Mouse (Mus musculus) gastrocnemius, adult 2 months (tissue): ENCODE measurements around the gene Tomt. TPM values are rescaled to one million over a fixed set of nuclear protein-coding genes. Genes with fewer than 3 reads are reported as not detected.
A peak's percentile ranks its signal among the peaks of the same experiment; 100 is the strongest.
"Not testable (repeated sequence)": the region's sequence is repeated elsewhere in the genome, so short reads cannot be mapped to it uniquely, and the experiment has no call there.

ENCODE experiments used
- DNase-seq: peaks from one replicate; pipeline ENCODE4 v3.0.0; 2022
- H3K27ac ChIP-seq: fragments of 200-600 bp; 2 replicates; pipeline ENCODE4 v1.8.1; 2022; ENCODE audit warnings: mild to moderate bottlenecking
- H3K4me3 ChIP-seq: fragments of 200-600 bp; 2 replicates; pipeline ENCODE4 v1.8.1; 2022; ENCODE audit warnings: mild to moderate bottlenecking, moderate library complexity
- CTCF ChIP-seq: fragments of 200-600 bp; IDR thresholded peaks from 2 replicates; pipeline ENCODE4 v1.8.1; 2022; ENCODE audit warnings: antibody characterized with exemption, mild to moderate bottlenecking, moderate library complexity
- intact Hi-C: fragments of 180-260 bp; cut with DNase I; formaldehyde crosslinking; loops from one replicate; pipeline ENCODE4 v1.15.1; 2025
- long read RNA-seq, 2 experiments: library from polyadenylated mRNA; stranded (forward); transcript quantifications; one replicate each; pipeline ENCODE4 v2.0.0; 2021
- total RNA-seq, 2 experiments: library from RNA; stranded (reverse); gene quantifications; 2 replicates each; pipeline ENCODE4 v1.2.3; 2021

The Tomt gene
- total RNA-seq, result not detected
- long read RNA-seq, experiment 1, result 0 reads
- long read RNA-seq, experiment 2, partial matches to known transcripts, result 1 of 1 reads
- long read RNA-seq, experiment 2, other reads (novel, unspliced or antisense), result 0 of 1 reads

DNA sequence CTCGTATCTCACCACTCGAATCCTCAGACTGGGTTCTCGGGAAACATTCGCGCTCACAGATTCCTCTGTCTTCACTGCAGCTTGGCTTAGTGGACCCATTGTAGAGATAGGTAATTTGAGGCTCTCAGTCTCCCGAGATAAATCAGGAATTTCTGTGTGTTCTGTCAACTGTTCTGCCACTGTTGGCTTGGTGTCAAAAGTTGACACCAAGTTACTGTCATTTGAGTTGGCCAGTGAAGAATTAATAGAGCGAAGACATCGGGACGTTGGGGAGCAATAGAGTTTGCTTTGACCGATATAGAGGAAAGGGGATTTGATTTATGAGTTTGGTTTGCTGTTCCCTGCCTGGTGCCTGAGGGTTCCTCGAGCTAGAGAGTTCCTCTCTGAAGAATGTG is at the start of gene Tomt:
Tomt (minus strand) TSS at position 73 of the 395 bp plus-strand sequence.
- peak within 1 kb of the TSS; percentile 79 for H3K4me3 ChIP-seq
- peak within 1 kb of the TSS; percentile 100 for H3K27ac ChIP-seq
- intact Hi-C loops, result no loop called here
- DNase-seq, result no peak
- no peak for TF ChIP-seq CTCF

DNA sequence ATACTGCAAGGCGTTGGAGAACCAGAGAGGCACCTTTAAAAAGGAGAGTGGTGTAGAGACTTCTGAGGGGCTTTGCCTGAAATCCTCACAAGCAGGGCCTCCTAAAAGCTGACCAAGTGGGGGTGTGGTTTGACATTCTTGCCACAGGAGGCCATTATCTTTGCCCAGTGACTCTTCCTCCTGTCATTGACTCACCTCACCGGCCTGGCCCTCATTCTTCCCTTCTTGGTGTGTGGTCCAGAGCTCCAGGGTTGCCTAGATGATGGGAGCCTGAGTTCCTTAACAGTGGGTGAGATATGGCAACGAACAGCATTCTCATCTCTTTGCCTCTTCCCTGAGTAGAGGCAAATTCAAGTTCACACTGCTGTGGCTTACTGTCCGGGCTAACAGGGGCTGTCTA is 49.7 kb upstream of the Tomt start:
- H3K4me3 ChIP-seq, result no peak overlapping the region
- intact Hi-C loops, result no loop called here
- DNase-seq, result no peak

DNA sequence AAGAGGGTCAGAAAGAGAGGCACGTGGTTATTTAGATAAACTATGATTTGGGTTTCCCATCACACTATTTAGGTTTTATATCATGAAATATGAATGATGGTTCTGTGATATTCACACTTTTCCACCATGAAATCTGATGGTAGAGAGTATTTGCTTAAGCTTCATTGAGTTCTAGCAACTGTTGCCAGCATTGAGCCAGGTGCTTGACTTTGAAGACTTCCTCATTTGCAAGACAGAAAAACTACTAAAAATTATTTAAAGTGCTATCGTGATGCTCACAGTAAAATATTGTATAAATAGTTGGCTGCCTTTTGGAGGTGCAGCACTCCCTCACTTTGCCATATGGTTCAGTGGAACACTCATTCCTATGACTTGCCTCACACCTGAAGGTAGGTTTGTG is 49.1 kb upstream of the Tomt start:
- TF ChIP-seq CTCF, result no peak
- no peak for DNase-seq
- Histone ChIP-seq H3K4me3 (no peak overlapping the region), H3K27ac (no peak overlapping the region)
- intact Hi-C loops, result no loop called here

More for the DNA sequence above, 49.7 kb upstream of the Tomt start:
- no peak overlapping the region for H3K27ac ChIP-seq
- no peak for TF ChIP-seq CTCF

DNA sequence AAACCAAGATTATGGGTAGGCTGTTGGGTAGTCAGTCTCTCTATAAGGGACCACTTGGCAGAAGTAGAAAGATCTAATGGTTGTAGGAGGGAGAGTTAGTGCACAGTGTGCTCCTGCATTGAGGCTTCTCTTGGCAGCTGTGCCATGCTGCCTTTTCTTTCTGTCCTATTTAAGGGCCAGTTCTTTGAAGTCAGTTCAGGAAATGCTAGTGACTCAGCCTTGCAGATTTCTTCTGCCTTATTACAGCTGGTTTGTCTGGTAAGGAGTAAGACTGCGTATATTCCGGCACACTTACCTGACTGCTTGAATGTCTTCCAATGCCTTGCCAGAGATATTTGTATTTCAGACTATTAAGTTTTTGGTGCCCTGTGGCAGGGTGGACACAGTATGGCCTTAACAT is 48.0 kb upstream of the Tomt start:
- no peak overlapping the region; the same call in 1 of the 2 replicates for H3K27ac ChIP-seq
- intact Hi-C loops, result no loop called here
- no peak overlapping the region for H3K4me3 ChIP-seq
- no peak for TF ChIP-seq CTCF
- no peak for DNase-seq

DNA sequence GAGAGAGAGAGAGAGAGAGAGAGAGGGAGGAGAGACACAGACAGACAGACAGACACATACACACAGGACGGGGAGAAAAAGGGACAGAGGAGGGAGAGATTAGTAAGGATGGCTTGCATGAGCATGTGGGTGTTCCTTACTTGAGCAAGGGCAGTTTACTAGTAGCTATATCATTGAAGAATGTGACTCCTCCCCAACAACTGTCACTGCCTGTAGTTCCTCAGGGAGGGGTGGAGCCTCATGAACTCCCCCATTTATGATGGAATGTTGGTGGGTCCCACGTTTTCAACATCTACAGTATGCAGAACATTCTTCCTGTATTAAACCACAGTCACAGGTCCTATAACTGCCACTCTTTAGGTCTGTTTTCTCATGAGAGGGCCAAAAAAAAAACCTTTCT is 45.9 kb upstream of the Tomt start:
- DNase-seq, result no peak
- Histone ChIP-seq H3K27ac (no peak overlapping the region), H3K4me3 (no peak overlapping the region)
- intact Hi-C loops, result no loop called here
- no peak for TF ChIP-seq CTCF

DNA sequence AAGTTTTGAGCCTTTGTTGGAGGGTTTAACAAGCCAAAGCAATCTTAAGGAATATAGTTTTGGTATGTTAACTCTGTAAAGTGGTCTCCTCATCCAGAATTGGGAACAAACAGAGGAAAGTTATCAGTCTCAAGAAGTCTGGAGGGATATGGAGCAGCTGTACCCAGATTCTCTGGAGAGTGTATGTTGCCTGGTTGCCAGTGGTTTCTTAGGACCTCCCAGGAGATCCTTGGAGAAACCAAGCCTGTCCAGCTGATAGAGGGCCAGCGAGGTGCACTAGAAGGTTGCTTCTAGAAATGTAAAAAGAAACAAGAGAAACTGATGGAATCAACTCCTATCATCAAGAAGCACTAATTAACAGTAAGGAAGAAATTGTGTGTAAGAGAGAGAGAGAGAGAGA is 45.5 kb upstream of the Tomt start:
- DNase-seq, result no peak
- H3K27ac ChIP-seq, result 0 out of 2 replicates have a peak overlapping the region, but pooled peaks have one; percentile 16
- no peak overlapping the region for H3K4me3 ChIP-seq
- intact Hi-C loops, result no loop called here
- TF ChIP-seq CTCF, result no peak

DNA sequence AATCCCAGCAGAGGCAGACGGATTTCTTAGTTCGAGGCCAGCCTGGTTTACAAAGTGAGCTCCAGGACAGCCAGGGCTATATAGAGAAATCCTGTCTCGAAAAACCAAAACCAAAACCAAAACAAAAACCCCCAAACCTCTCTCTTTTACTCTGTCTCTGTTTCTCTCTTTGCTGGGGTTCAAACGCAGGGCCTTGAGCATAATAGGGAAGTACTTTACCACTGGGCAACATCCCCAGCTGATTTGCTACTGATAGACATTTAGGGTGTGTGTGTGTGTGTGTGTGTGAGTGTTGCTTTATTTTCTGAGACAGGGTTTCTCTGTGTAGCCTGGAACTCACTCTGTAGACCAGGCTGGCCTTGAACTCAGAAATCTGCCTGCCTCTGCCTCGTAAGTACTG is 42.8 kb upstream of the Tomt start:
- H3K27ac ChIP-seq, H3K4me3 ChIP-seq, DNase-seq, intact Hi-C loops: not testable (repeated sequence)

DNA sequence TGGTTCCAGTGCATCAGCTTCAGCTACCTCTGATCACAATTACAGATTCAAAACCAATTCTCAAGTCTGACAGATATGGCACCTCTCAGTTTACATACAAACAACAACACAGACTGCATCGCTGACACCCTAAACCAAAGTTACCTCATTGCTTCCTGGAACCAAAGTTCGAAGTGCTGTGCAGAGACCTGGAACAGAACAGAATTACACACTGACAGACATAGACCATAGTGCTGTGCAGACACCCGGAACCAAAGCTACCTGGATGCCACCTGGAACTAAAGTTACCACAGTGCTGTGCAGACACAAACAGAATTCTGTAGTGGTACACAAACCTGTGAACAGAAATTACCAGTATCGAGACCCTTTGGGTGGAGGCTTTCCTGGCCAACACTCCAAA is 33.6 kb upstream of the Tomt start:
- no peak for DNase-seq
- no peak overlapping the region for H3K4me3 ChIP-seq
- intact Hi-C loops, result no loop called here

DNA sequence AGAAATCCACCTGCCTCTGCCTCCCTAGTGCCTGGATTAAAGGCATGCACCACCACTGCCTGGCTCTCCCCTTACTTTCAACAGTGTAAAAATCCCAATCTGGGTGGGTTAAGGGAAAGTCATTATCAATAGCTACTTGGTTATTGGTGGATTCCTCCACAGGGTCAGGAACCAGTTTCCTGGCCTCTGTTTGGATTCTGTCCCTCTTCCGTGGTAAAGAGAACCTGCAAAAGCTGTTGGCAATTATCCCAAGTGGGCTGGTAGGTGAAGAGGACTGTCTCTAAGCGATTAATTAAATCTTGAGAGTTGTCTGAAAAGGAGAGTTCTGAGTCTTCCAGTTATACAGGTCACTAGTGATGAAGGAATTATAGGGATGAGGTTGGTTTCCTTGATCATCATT is 32.2 kb upstream of the Tomt start:
- TF ChIP-seq CTCF, result no peak
- no peak overlapping the region for H3K27ac ChIP-seq
- H3K4me3 ChIP-seq, result no peak overlapping the region
- no peak for DNase-seq
- intact Hi-C loops, result no loop called here

More for the DNA sequence above, 33.6 kb upstream of the Tomt start:
- no peak overlapping the region for H3K27ac ChIP-seq
- no peak for TF ChIP-seq CTCF

DNA sequence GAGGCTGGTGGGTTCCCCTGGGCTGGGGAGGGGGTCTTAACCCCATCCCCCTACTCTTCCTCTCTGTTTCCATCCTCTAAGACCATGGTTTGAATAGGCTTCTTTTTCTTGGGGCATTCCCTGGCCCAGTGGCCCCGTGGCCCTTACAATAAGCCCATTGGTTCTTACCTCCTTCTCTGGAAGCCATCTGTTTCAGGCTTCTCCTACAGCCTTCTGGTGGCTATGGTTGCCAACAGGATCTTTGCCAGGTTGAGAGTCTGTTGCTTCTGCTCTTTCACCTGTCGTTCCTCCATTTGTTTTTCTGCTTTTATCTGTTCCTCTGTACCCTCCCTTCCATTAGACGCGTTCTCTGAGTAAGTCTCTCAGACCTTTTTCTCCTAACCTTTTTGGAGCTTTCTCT is 31.4 kb upstream of the Tomt start:
- Histone ChIP-seq H3K4me3 (no peak overlapping the region), H3K27ac (no peak overlapping the region)
- DNase-seq, result no peak
- intact Hi-C loops, result no loop called here
- no peak for TF ChIP-seq CTCF

DNA sequence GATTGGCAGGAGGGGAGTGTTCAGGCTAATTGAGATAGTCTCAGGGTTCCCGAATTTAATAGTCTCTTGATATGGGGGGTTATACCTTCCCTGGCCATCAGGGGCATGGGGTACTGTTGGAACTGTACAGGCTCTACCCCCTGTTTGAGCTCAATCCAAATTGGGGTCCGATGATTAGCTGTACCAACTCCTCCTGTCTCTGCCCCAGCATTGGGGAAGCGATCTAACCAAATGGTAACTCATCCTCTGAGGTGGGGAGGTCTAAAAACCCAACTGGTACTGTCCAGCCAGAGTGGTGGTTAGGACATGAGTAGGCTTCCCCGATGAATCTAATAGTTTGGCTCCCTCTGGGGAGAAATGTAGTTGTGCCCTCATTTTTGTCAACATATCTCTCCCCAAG is 30.8 kb upstream of the Tomt start:
- intact Hi-C loops, result no loop called here
- no peak for DNase-seq
- H3K27ac ChIP-seq, result no peak overlapping the region

DNA sequence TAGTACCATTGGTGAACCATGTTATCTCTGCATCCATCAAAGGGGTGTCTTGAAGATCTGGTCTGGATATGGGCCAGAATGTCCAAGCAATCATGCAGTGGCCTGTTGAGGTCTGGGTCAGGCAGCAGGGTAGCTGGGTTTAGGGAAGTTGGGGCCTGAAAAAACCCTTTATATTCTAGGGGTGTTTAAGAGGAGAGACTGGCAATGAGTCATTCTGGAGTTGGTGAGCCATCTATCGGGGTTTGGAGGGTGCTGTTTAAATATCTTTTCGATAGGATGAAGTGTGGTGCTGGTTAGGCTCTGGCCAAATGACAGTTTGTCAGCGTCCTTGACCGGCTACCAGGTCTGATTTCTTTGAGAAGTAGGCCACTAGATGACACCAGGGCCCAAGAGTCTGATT is 29.8 kb upstream of the Tomt start:
- DNase-seq, result no peak
- no peak overlapping the region for H3K4me3 ChIP-seq
- intact Hi-C loops, result loop anchor here (2.0 kb wide), 1 partner anchor 35 kb away; no protein-coding TSS in a partner anchor
- TF ChIP-seq CTCF, result no peak
- no peak overlapping the region for H3K27ac ChIP-seq

More for the DNA sequence above, 30.8 kb upstream of the Tomt start:
- no peak for TF ChIP-seq CTCF
- no peak overlapping the region for H3K4me3 ChIP-seq

DNA sequence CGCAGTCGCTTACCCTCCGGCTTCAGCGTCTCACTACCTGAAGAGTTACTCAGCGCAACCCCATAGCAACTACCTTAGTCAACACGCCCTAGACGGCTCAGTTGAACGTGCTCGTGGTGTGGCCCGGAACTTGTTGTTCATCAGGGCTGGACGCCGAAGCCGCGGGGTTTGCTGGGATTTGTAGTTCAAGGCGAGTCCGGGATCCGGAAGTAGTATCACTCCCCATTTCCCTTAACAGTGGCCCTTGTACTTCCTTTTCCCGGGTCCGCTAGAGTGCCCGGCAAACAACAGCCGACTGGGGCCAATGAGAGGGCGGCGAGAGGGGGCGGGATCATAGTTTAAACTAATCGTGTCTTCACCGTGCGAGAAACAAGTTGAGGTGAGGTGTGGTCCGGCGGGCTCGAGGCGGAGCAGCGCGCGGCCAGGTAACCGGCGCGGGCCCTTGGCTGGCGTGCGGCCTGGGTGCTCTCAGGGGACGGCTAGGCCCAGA is 27.6 kb upstream of the Tomt start, which contains the start of the genes Lrrc51 and Numa1:
Lrrc51 (minus strand) TSS at position 145 of the 490 bp plus-strand sequence.
Numa1 (plus strand) TSS at position 361 of the 490 bp plus-strand sequence.
- peak within 1 kb of the TSS; percentile 92 for H3K27ac ChIP-seq
- peak; percentile 97 for DNase-seq
- intact Hi-C loops, result loop anchor here (2.0 to 5.0 kb wide), 2 partner anchors 37 to 129 kb away; no protein-coding TSS in a partner anchor
- H3K4me3 ChIP-seq, result peak within 1 kb of the TSS; percentile 90
- no peak for TF ChIP-seq CTCF

DNA sequence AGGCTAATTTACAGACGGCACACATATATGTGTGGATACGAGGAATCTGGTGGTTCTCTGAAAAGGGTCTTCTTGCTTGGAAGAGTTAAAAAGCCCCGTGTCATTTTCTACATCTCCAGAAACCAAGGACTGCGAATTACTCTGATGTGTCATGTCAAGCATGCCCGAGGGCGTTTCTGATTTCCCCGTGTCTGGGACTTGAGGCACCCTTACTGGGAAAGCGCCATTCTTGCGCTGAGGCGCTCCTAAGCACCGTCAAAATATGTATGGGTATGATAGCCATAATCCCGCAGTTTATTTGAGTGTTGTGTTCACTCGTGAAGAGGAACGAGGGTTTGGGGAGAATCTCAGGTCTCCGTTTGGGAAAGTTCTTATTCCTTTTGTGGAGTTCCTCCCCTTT is 27.1 kb upstream of the Tomt start:
- peak overlapping the region; percentile 90 for H3K4me3 ChIP-seq
- no peak for DNase-seq
- H3K27ac ChIP-seq, result peak overlapping the region; percentile 92
- intact Hi-C loops, result loop anchor here (5.0 kb wide), 1 partner anchor 129 kb away; no protein-coding TSS in a partner anchor
- no peak for TF ChIP-seq CTCF
